Mouse (Mus musculus): Measurements from ENCODE around the gene Inpp5b.

The Inpp5b gene

DNA sequence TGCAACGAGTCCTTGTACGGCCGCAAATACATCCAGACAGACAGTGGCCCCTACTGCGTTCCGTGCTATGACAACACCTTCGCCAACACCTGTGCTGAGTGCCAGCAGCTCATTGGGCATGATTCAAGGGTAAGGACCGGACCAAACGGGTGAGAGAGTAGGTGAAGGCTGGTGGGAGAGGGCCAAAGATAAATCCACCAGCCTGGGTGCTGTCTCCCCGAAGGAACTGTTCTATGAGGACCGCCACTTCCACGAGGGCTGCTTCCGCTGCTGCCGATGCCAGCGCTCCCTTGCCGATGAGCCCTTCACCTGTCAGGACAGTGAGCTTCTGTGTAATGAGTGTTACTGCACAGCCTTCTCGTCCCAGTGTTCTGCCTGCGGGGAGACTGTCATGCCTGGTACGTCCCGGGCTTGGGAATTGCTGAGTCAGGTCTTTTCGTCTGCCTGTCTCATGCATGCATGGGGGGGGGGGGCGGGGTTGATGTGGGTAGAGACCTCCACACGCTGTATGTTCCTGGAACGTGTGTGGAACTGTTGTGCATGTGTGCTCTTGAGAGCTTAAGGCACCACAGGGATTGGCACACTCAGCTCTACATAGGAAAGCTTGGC, 35.9 kb upstream of the Inpp5b start:
- TF ChIP-seq GATA4 (IDR thresholded peaks at IDR 0.05; ENCODE audit: insufficient replicate concordance, low read length): no peak

GRCm38 (mm10) chr4:124708518-124709477, 32.9 kb upstream of the Inpp5b start:
- TF ChIP-seq GATA4 (IDR thresholded peaks at IDR 0.05; ENCODE audit: insufficient replicate concordance, low read length): peak; percentile 28; the same call in 1 of the 2 replicates

DNA sequence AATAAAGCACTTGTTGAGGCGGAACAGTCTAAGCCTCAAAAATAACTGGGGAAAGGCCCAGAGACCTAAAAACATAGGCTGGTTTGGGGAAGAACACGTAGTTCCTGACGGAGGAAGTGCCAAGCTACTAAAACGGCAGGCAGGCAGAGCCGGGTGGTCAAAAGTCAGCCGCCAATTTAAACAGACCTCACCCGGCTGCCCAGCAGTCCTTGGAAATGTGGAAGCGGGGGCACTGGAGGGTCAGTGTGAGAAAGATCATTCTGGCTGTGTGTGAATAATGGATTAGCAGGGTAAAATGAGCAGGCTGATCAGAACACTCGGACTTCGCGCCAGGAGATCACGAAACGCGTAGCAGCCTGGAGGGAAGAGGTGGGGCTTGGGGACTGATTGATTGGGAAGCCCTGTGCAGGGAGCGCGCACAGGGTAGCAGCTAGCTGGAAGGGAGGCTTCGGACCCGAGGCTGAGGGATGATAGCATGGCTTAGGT, 31.6 kb upstream of the Inpp5b start:
- TF ChIP-seq GATA4 (IDR thresholded peaks at IDR 0.05; ENCODE audit: insufficient replicate concordance, low read length): no peak

- no peak for TF ChIP-seq GATA4 (IDR thresholded peaks at IDR 0.05; ENCODE audit: insufficient replicate concordance, low read length)
Observed at GRCm38 (mm10) chr4:124710776-124711291, 30.8 kb upstream of the Inpp5b start.

- no peak for TF ChIP-seq GATA4 (IDR thresholded peaks at IDR 0.05; ENCODE audit: insufficient replicate concordance, low read length)
Observed at GRCm38 (mm10) chr4:124712618-124713017, 29.0 kb upstream of the Inpp5b start.

- TF ChIP-seq GATA4 (IDR thresholded peaks at IDR 0.05; ENCODE audit: insufficient replicate concordance, low read length): peak; percentile 68; the same call in 1 of the 2 replicates
Observed at GRCm38 (mm10) chr4:124714545-124715481, 26.8 kb upstream of the Inpp5b start, which contains the start of gene Sf3a3. Gene Sf3a3, plus strand, starts transcription at chr4:124714776.

DNA sequence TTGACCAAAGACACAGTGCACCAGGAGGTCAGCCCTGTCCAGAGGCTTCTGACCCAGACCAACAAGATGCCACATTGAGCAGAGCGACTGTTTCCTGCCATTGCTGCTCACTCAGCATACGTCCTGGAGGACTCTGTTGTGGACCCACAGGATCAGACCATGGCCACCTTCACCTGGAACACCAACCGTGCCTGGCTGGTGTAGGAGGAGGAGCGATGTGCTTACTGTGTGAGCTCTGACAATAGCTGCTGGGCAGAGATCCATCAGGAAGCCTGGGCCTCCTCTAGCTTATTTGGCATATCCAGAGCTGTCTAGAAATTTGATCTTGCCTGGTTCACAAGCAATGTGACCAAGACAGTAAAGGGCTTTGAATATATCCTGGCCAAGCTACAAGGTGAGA, 22.5 kb upstream of the Inpp5b start:
- no peak for TF ChIP-seq GATA4 (IDR thresholded peaks at IDR 0.05; ENCODE audit: insufficient replicate concordance, low read length)

DNA sequence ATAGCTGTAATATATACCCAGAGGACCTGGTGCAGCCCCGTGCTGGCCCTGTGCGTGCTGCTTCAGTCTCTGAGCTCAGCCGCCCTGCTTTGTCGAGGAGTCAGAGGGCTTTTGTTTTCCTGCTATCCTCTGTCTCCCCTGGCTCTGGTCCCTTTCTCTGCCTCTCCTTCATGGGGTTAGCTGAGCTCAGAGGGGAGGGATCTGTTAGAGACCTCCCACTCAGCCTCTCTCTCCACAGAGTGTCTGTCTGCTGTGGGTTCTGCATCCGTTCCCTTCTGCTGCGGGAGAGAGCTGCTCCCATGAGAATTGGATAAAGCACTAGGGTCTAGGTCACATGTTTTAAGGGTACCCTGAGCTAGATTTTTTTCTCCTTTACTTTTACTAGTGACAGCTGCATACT, 15.5 kb upstream of the Inpp5b start:
- TF ChIP-seq GATA4 (IDR thresholded peaks at IDR 0.05; ENCODE audit: insufficient replicate concordance, low read length): no peak

- TF ChIP-seq GATA4 (IDR thresholded peaks at IDR 0.05; ENCODE audit: insufficient replicate concordance, low read length): no peak
Observed at GRCm38 (mm10) chr4:124736952-124737351, 4.7 kb upstream of the Inpp5b start.

- TF ChIP-seq GATA4 (IDR thresholded peaks at IDR 0.05; ENCODE audit: insufficient replicate concordance, low read length): no peak
Observed at GRCm38 (mm10) chr4:124737486-124737885, 4.2 kb upstream of the Inpp5b start.

DNA sequence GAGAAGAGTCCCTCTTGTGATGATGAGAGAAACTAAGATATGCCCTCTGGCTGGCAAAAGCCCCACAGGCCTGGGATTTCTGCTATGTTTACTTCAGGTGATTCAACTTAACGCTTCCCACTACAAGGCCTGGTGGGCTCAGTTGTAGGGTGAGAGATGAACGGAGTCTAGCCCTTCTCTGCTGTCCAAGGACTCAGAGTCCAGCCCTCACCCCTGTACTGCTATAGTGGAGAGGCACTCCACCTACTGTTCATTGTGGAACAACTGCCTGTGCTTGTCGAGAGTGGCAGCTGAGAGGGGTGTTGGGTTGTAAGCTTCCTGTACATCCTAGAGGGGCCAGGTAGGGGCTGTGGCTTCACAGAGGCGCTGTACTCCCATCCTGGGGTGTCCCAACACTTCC, 3.6 kb upstream of the Inpp5b start:
- no peak for TF ChIP-seq GATA4 (IDR thresholded peaks at IDR 0.05; ENCODE audit: insufficient replicate concordance, low read length)

GRCm38 (mm10) chr4:124738783-124739182, 2.9 kb upstream of the Inpp5b start:
- no peak for TF ChIP-seq GATA4 (IDR thresholded peaks at IDR 0.05; ENCODE audit: insufficient replicate concordance, low read length)

DNA sequence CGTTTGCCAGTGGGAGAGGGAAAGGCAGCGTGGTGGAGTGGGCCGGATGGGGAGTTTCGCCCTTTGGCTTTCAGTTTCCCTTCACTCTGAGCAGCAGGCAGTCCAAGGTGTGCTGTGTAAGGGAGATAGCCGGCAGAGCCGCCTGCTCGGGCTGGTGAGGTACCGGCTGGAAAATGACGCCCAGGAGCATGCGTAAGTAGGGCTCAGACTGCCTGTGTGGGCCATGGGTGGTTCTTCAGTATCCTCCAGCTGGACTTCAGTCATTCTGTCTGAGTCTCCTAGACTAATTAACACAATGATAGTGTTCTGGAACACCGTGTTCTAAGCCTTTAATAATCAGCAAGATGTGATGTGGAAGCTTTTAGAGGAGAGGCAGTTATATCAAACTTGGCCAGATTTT, 1.2 kb downstream of the Inpp5b start:
- TF ChIP-seq GATA4 (IDR thresholded peaks at IDR 0.05; ENCODE audit: insufficient replicate concordance, low read length): no peak

DNA sequence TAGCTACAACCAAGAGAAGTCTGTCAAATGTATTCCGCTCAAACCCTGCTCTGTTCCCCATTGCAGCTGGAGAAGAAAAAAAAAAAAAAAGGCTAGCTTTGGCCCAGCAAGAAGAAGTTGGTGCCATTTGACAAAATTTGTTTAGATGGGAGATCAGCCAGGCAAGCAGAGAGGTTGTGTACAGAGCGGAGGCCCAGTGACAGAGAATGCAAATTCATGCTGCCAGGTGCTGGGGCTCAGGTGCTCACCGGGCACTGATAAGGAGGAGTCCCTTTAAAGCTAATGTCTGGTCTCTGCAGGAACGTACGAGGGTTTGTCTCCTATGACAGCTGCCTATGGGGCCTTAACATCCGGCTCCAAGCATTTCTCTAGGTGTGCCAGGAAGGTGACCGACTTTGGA, 4.9 kb downstream of the Inpp5b start:
- peak; percentile 96 for TF ChIP-seq GATA4 (IDR thresholded peaks at IDR 0.05; ENCODE audit: insufficient replicate concordance, low read length)

GRCm38 (mm10) chr4:124747851-124748250, 6.2 kb downstream of the Inpp5b start:
- TF ChIP-seq GATA4 (IDR thresholded peaks at IDR 0.05; ENCODE audit: insufficient replicate concordance, low read length): no peak; the same call in 1 of the 2 replicates

Measured in liver, adult (tissue).